Mouse (Mus musculus) myocyte (in vitro differentiated cells): Measurements from ENCODE around the gene Focad. TPM values are rescaled to one million over a fixed set of nuclear protein-coding genes. Genes with fewer than 3 reads are reported as not detected.

ENCODE experiments used
- H3K27me3 ChIP-seq: one replicate; pipeline ENCODE4 v1.6.1; 2011; ENCODE audit not compliant: control insufficient read depth, insufficient read depth, insufficient read length
- H3K36me3 ChIP-seq: one replicate; pipeline ENCODE4 v1.6.1; 2011; ENCODE audit not compliant: control insufficient read depth, insufficient read depth
- H3K4me2 ChIP-seq: one replicate; pipeline ENCODE4 v1.6.1; 2011; ENCODE audit warnings: low read depth, control low read depth
- H3K4me3 ChIP-seq: one replicate; pipeline ENCODE4 v1.5.1; 2011; ENCODE audit warnings: mild to moderate bottlenecking, control low read depth, moderate library complexity
- H3K79me2 ChIP-seq: one replicate; pipeline ENCODE4 v1.6.1; 2011; ENCODE audit not compliant: control insufficient read depth, insufficient read depth
- H3ac ChIP-seq: one replicate; pipeline ENCODE4 v1.6.1; 2011; ENCODE audit not compliant: control insufficient read depth, insufficient read length
- CEBPB ChIP-seq: IDR thresholded peaks from 2 replicates; pipeline ENCODE4 v1.6.1; 2011; ENCODE audit warnings: mild to moderate bottlenecking, moderate library complexity; ENCODE audit not compliant: poor library complexity, insufficient read depth, severe bottlenecking
- E2F4 ChIP-seq: IDR thresholded peaks from one replicate; pipeline ENCODE4 v1.6.1; 2011; ENCODE audit warnings: mild to moderate bottlenecking, control low read depth, moderate library complexity; ENCODE audit not compliant: insufficient read depth
- MAX ChIP-seq: IDR thresholded peaks from one replicate; pipeline ENCODE4 v1.6.1; 2011; ENCODE audit warnings: low read depth, mild to moderate bottlenecking, control low read depth
- MYOD1 ChIP-seq, 3 experiments: IDR thresholded peaks; one replicate each; pipeline ENCODE4 v1.6.1; 2011; ENCODE audit warnings: control low read depth in 2 of 3, low read depth in 2 of 3, mild to moderate bottlenecking in 2 of 3, moderate library complexity in 1 of 3; ENCODE audit not compliant: insufficient read length in 2 of 3, control insufficient read depth in 1 of 3
- MYOG ChIP-seq, 3 experiments: IDR thresholded peaks; one replicate each; pipeline ENCODE4 v1.6.1; 2011; ENCODE audit warnings: control low read depth in 2 of 3, low read depth in 2 of 3, mild to moderate bottlenecking in 2 of 3; ENCODE audit not compliant: insufficient read length in 2 of 3, control insufficient read depth in 1 of 3, insufficient read depth in 1 of 3
- POLR2A ChIP-seq: IDR thresholded peaks from one replicate; pipeline ENCODE4 v1.6.1; 2011; ENCODE audit warnings: low read depth, mild to moderate bottlenecking, control low read depth, moderate library complexity; ENCODE audit not compliant: insufficient read length
- POLR2AphosphoS2 ChIP-seq: IDR thresholded peaks from one replicate; pipeline ENCODE4 v1.6.1; 2011; ENCODE audit warnings: low read depth, control low read depth; ENCODE audit not compliant: insufficient read length
- REST ChIP-seq: IDR thresholded peaks from one replicate; pipeline ENCODE4 v1.6.1; 2011; ENCODE audit warnings: mild to moderate bottlenecking, control low read depth, moderate library complexity; ENCODE audit not compliant: insufficient read depth, insufficient read length
- SRF ChIP-seq: IDR thresholded peaks from one replicate; pipeline ENCODE4 v1.6.1; 2011; ENCODE audit warnings: low read depth; ENCODE audit not compliant: control insufficient read depth, insufficient read length
- TCF12 ChIP-seq: IDR thresholded peaks from one replicate; pipeline ENCODE4 v1.6.1; 2011; ENCODE audit warnings: mild to moderate bottlenecking, control low read depth; ENCODE audit not compliant: poor library complexity, insufficient read depth, severe bottlenecking
- TCF3 ChIP-seq: IDR thresholded peaks from one replicate; pipeline ENCODE4 v1.6.1; 2011; ENCODE audit warnings: low read depth, control low read depth; ENCODE audit not compliant: insufficient read length
- USF1 ChIP-seq: IDR thresholded peaks from one replicate; pipeline ENCODE4 v1.6.1; 2011; ENCODE audit warnings: low read depth, mild to moderate bottlenecking, control low read depth, moderate library complexity
- polyA plus RNA-seq: library from polyadenylated mRNA; unstranded; fragments of >200 nt; fragmentation: generic; extraction: Trizol; gene quantifications from one replicate; pipeline ENCODE4 v1.2.1, GENCODE M21; 2012; ENCODE audit warnings: missing spikeins

Focad gene
- polyA plus RNA-seq, 1 experiment, result 15.3 TPM

DNA sequence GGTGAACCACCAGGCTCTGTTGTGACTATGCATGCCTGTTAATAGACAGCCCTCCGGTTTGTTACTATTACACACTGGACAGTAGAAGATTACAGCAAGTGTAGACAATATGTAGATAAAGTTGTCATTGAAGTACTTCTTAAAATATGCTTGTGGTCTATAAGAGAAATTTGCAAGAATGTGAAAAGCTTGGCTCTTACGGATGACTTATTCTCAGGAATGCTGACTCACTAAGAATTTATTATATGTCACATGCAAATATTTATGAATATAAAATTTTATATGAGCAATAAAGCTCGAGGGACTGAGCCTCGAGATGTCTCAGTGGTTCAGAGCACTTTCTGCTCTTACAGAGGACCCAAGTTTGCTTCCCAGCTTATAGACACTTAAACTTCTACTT lies 240.1 kb downstream of the Focad start:
- no peak overlapping the region for H3ac ChIP-seq
- no peaks in the 10 kb centered on the region for H3K36me3 ChIP-seq
- H3K4me3 ChIP-seq, result no peak overlapping the region
- no peak overlapping the region for H3K4me2 ChIP-seq
- TF ChIP-seq SRF (no peak), E2F4 (no peak), POLR2AphosphoS2 (no peak), TCF12 (no peak), CEBPB (no peak), POLR2A (no peak), REST (no peak), MAX (no peak), TCF3 (no peak), MYOD1 (IDR thresholded peaks at IDR 0.05; ENCODE audit: control insufficient read depth in 1 of 3, insufficient read length in 2 of 3, low read depth in 2 of 3) (no peak), MYOG (IDR thresholded peaks at IDR 0.05; ENCODE audit: control insufficient read depth in 1 of 3, insufficient read depth in 1 of 3, insufficient read length in 2 of 3, low read depth in 2 of 3) (no peak), USF1 (no peak)
- no peaks in the 10 kb centered on the region for H3K27me3 ChIP-seq
- H3K79me2 ChIP-seq, result no peaks in the 10 kb centered on the region

- TF ChIP-seq MAX, result no peak
- no peak for TF ChIP-seq CEBPB
- TF ChIP-seq TCF3, result no peak
- no peak for TF ChIP-seq REST
- no peak for TF ChIP-seq MYOD1 (IDR thresholded peaks at IDR 0.05; ENCODE audit: control insufficient read depth in 1 of 3, insufficient read length in 2 of 3, low read depth in 2 of 3)
- TF ChIP-seq MYOG (IDR thresholded peaks at IDR 0.05; ENCODE audit: control insufficient read depth in 1 of 3, insufficient read depth in 1 of 3, insufficient read length in 2 of 3, low read depth in 2 of 3), result no peak
- TF ChIP-seq USF1, result no peak
- TF ChIP-seq POLR2AphosphoS2, result no peak
- TF ChIP-seq POLR2A, result no peak
- no peak overlapping the region for H3ac ChIP-seq
- no peaks in the 10 kb centered on the region for H3K36me3 ChIP-seq
- H3K4me3 ChIP-seq, result no peak overlapping the region
- H3K79me2 ChIP-seq, result no peaks in the 10 kb centered on the region
- H3K27me3 ChIP-seq, result no peaks in the 10 kb centered on the region
- H3K4me2 ChIP-seq, result no peak overlapping the region
Observed at GRCm38 (mm10) chr4:88336753-88337152, 242.3 kb downstream of the Focad start.

- H3K36me3 ChIP-seq, result no peaks in the 10 kb centered on the region
- no peak overlapping the region for H3K4me3 ChIP-seq
- TF ChIP-seq MYOD1 (IDR thresholded peaks at IDR 0.05; ENCODE audit: control insufficient read depth in 1 of 3, insufficient read length in 2 of 3, low read depth in 2 of 3), result no peak
- TF ChIP-seq CEBPB, result no peak
- no peak for TF ChIP-seq TCF3
- no peak for TF ChIP-seq MYOG (IDR thresholded peaks at IDR 0.05; ENCODE audit: control insufficient read depth in 1 of 3, insufficient read depth in 1 of 3, insufficient read length in 2 of 3, low read depth in 2 of 3)
- no peak for TF ChIP-seq SRF
- TF ChIP-seq TCF12, result no peak
- no peak for TF ChIP-seq REST
- no peak for TF ChIP-seq E2F4
- TF ChIP-seq MAX, result no peak
- H3K79me2 ChIP-seq, result no peaks in the 10 kb centered on the region
- no peak overlapping the region for H3ac ChIP-seq
- H3K27me3 ChIP-seq, result no peaks in the 10 kb centered on the region
- no peak overlapping the region for H3K4me2 ChIP-seq
Observed at GRCm38 (mm10) chr4:88337365-88337764, 242.9 kb downstream of the Focad start.

- Histone ChIP-seq H3ac (no peak overlapping the region), H3K4me3 (no peak overlapping the region), H3K36me3 (no peaks in the 10 kb centered on the region), H3K79me2 (no peaks in the 10 kb centered on the region), H3K27me3 (no peaks in the 10 kb centered on the region), H3K4me2 (no peak overlapping the region)
- TF ChIP-seq E2F4 (no peak), POLR2AphosphoS2 (no peak), TCF3 (no peak), POLR2A (no peak), MYOD1 (IDR thresholded peaks at IDR 0.05; ENCODE audit: control insufficient read depth in 1 of 3, insufficient read length in 2 of 3, low read depth in 2 of 3) (no peak), USF1 (no peak), MYOG (IDR thresholded peaks at IDR 0.05; ENCODE audit: control insufficient read depth in 1 of 3, insufficient read depth in 1 of 3, insufficient read length in 2 of 3, low read depth in 2 of 3) (no peak), CEBPB (no peak)
Observed at GRCm38 (mm10) chr4:88338130-88338529, 243.7 kb downstream of the Focad start.

DNA sequence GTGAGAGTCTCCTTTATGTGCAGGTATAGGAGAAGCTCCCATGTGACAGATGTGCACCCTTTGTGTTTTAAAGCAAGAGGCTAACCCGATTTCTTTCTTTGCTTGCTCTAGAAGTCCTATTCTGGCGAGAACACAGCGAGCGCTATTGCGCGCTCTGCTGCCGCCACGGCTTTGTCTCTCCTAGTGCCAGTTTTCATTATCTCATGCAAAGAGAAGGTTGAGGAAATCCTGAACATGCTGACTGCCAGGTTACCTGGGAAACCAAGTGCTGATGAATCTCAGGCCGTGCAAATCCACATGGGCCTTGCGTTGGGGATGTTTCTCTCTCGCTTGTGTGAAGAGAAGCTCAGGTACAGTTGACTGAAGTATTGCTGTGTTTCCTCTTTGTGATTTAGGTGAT lies 250.0 kb downstream of the Focad start:
- Histone ChIP-seq H3K79me2 (no peaks in the 10 kb centered on the region), H3K4me2 (no peak overlapping the region), H3K27me3 (no peaks in the 10 kb centered on the region), H3K4me3 (no peak overlapping the region), H3ac (no peak overlapping the region), H3K36me3 (no peaks in the 10 kb centered on the region)
- no peak for TF ChIP-seq POLR2AphosphoS2
- no peak for TF ChIP-seq MYOD1 (IDR thresholded peaks at IDR 0.05; ENCODE audit: control insufficient read depth in 1 of 3, insufficient read length in 2 of 3, low read depth in 2 of 3)
- no peak for TF ChIP-seq MYOG (IDR thresholded peaks at IDR 0.05; ENCODE audit: control insufficient read depth in 1 of 3, insufficient read depth in 1 of 3, insufficient read length in 2 of 3, low read depth in 2 of 3)
- no peak for TF ChIP-seq MAX
- no peak for TF ChIP-seq POLR2A
- TF ChIP-seq E2F4, result no peak
- TF ChIP-seq TCF12, result no peak
- no peak for TF ChIP-seq REST
- TF ChIP-seq CEBPB, result no peak
- TF ChIP-seq TCF3, result no peak
- TF ChIP-seq USF1, result no peak
- no peak for TF ChIP-seq SRF
